Mouse (Mus musculus): Measurements from ENCODE around the gene Orai2. TPM values are rescaled to one million over a fixed set of nuclear protein-coding genes. Genes with fewer than 3 reads are reported as not detected.
A peak's percentile ranks its signal among the peaks of the same experiment; 100 is the strongest.
"Not testable (repeated sequence)": the region's sequence is repeated elsewhere in the genome, so short reads cannot be mapped to it uniquely, and the experiment has no call there.

Gene Orai2
- polyA plus RNA-seq, 1 experiment from 2014 or later: 6.2 TPM

DNA sequence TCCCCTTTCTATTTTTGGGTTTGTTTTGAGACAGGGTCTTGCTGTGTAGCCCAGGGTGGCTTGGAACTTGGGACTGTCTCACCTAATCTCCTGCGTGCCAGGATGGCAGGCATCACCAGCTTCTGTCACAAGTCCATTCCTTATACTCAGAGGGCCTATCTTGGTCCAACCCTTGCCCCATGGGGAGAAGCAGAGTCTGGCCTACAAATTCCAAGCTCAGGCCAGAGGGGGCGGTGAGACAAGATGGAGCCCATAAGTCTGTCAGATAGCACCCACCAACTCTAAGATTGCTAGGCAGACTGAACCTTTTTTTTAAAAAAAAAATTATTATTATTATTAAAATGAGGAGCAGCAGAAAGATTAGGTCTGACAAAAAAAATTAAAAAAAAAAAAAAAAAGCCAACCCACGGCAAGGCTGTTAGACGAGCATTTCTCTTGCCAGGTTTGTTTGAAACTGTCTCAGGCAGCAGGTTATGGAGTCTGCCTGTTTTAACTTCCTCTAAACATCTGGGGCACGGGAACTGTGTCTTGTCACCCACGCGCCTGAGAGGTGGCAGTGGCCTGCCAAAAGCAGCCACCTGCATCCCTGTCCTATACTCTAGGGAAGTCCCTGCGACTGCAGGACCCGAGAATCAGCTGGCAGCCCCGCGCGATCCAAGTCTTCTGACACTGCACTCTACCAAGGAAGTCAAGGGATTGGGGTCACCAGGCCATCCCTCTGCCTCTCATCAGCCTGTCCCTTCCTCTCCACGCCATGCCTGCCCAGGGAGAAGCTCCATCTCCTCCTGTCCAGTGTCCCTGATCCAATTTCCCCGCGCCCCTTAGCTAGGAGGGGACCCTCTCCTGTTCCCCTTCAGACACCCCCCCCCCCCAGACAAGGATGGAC lies 644 bp downstream of the Orai2 start:
- Histone ChIP-seq H3K36me3 (ENCODE audit: insufficient read depth, low read length) (no peaks in the 10 kb centered on the region), H3K27me3 (ENCODE audit: insufficient read depth, low read length) (no peaks in the 10 kb centered on the region), H3K4me2 (ENCODE audit: low read length) (peak overlapping the region; percentile 94), H3K9me3 (replicated peaks; ENCODE audit: low read length) (no peaks in the 10 kb centered on the region), H3K4me1 (replicated peaks; ENCODE audit: insufficient read depth, low read length) (peaks cover 4% of the 10 kb centered on the region; the same call in 1 of the 2 replicates), H3K9ac (ENCODE audit: low read depth, low read length) (peak overlapping the region; percentile 57), H3K27ac (no peak overlapping the region), H3K4me3 (replicated peaks; ENCODE audit: low read depth, low read length) (peak overlapping the region; percentile 50)
- TF ChIP-seq CTCF (IDR thresholded peaks at IDR 0.05; ENCODE audit: low read depth): no peak
- WGBS: 13% methylated on average over 15 of the region's 15 CpGs
- ATAC-seq (replicated peaks; ENCODE audit: low FRiP score, low read depth): no peak; the same call in none of the 2 replicates
- DNase-seq (ENCODE audit: low spot score): peak; percentile 51

DNA sequence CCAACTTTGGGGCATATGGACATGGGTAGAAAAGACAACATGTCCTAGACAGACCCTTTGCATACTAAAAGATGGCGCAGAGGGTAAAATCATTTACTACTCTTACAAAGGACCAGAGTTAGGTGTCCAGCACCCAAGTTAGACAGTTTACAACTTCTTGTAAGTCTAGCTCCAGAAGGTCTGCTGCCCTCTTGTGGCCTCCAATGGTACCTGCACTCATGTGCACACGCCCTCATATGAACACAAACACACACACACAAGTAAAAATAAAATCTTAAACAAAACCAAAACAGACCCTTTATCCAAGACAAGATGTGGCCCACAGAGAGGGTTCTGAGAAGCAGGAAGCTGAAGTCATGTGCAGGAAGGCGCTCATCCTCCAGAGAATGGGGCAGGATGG lies 2.4 kb downstream of the Orai2 start:
- H3K36me3 ChIP-seq (ENCODE audit: insufficient read depth, low read length): no peaks in the 10 kb centered on the region
- WGBS: 95% methylated on average over 3 of the region's 3 CpGs
- H3K4me2 ChIP-seq (ENCODE audit: low read length): no peak overlapping the region
- no peaks in the 10 kb centered on the region for H3K9me3 ChIP-seq (replicated peaks; ENCODE audit: low read length)
- peaks cover 4% of the 10 kb centered on the region; the same call in 1 of the 2 replicates for H3K4me1 ChIP-seq (replicated peaks; ENCODE audit: insufficient read depth, low read length)
- H3K27ac ChIP-seq: no peak overlapping the region
- no peak for DNase-seq (ENCODE audit: low spot score)
- TF ChIP-seq CTCF (IDR thresholded peaks at IDR 0.05; ENCODE audit: low read depth): peak; percentile 25; the same call in 1 of the 2 replicates
- ATAC-seq (replicated peaks; ENCODE audit: low FRiP score, low read depth): no peak
- H3K27me3 ChIP-seq (ENCODE audit: insufficient read depth, low read length): no peaks in the 10 kb centered on the region
- no peak overlapping the region for H3K9ac ChIP-seq (ENCODE audit: low read depth, low read length)
- no peak overlapping the region for H3K4me3 ChIP-seq (replicated peaks; ENCODE audit: low read depth, low read length)

DNA sequence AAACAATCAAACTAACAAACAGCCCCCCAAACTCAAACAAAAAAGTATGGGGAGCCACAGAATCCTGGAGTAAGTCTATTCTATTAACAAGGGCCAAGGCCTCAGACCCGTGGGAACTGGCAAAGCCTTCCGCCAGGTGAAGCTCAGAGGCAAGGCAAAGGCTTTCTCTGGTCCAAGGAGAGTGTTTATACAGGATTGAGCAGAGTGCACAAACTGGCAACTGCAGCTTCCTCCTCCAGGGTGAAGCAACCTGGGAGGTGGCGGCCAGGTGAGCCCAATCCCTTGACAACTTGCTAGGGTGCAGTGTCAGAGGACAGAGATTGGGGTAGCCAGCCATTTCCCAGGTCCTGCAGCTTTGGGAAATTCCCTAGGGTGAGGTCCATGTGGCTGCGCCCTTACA lies 3.2 kb downstream of the Orai2 start:
- no peaks in the 10 kb centered on the region for H3K36me3 ChIP-seq (ENCODE audit: insufficient read depth, low read length)
- 95% methylated on average over 4 of the region's 4 CpGs for WGBS
- peaks cover 4% of the 10 kb centered on the region; the same call in 1 of the 2 replicates for H3K4me1 ChIP-seq (replicated peaks; ENCODE audit: insufficient read depth, low read length)
- H3K27ac ChIP-seq: no peak overlapping the region
- no peak overlapping the region for H3K4me3 ChIP-seq (replicated peaks; ENCODE audit: low read depth, low read length)
- no peaks in the 10 kb centered on the region for H3K27me3 ChIP-seq (ENCODE audit: insufficient read depth, low read length)
- DNase-seq (ENCODE audit: low spot score) (no peak), ATAC-seq (replicated peaks; ENCODE audit: low FRiP score, low read depth) (no peak)
- no peak for TF ChIP-seq CTCF (IDR thresholded peaks at IDR 0.05; ENCODE audit: low read depth)
- no peak overlapping the region for H3K4me2 ChIP-seq (ENCODE audit: low read length)
- no peak overlapping the region for H3K9ac ChIP-seq (ENCODE audit: low read depth, low read length)
- no peaks in the 10 kb centered on the region for H3K9me3 ChIP-seq (replicated peaks; ENCODE audit: low read length)

DNA sequence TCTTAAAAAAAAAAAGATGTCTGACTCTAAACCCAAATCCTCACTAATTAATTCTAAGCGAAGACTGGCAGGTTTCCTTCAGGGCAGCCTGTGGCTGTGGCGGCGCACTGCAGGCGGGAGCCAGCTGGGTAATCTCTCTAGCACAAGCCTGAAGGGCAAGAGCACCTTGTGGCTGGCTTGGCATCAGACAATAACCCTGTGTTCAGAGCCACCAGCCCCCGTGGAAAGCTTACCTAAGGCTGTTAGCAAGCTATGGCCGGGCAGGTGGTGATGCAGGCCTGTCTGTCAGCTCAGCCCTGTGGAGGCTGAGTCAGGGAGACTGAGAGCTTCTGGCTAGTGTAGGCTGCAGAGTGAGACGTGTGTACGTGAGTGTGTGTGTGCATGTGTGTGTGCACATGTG lies 5.3 kb downstream of the Orai2 start:
- 77% methylated on average over 8 of the region's 8 CpGs for WGBS

DNA sequence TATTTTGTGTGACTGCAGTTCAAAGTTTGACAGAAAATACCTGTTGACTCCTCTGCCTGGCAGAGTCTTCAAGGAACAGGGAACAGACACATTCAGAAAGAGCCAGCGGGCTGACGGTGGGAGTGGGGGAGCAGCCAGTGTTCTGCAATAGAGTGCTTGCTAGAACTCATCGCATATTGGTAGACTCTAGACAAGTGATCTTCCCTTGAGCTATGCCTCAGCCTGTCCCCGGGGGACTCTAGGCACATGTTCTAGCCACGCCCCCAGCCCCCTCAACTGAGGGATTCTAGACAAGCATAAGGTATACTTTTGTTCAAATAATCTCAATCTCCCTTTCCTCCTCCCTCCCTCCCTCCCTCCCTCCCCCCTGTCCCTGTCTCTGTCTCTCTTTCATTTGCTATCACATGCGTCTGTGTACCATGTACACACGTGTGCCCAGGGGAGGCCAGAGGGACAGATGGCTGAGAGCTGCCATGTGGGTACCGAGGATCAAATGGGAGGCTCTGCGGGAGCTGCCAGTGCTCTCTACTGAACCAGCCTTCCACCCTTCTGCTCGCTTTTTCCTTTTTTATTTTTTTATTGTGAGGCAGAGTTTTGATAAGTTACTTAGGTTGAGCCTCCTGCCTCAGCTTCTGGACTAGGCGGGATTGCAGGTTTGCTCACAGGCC lies 6.6 kb downstream of the Orai2 start:
- no peaks in the 10 kb centered on the region for H3K36me3 ChIP-seq (ENCODE audit: insufficient read depth, low read length)
- WGBS: 90% methylated on average over 11 of the region's 11 CpGs
- no peaks in the 10 kb centered on the region for H3K4me1 ChIP-seq (replicated peaks; ENCODE audit: insufficient read depth, low read length)
- ATAC-seq (replicated peaks; ENCODE audit: low FRiP score, low read depth) (no peak), DNase-seq (ENCODE audit: low spot score) (no peak)
- H3K4me2 ChIP-seq (ENCODE audit: low read length): no peak overlapping the region
- no peak for TF ChIP-seq CTCF (IDR thresholded peaks at IDR 0.05; ENCODE audit: low read depth)
- no peaks in the 10 kb centered on the region for H3K9me3 ChIP-seq (replicated peaks; ENCODE audit: low read length)
- H3K4me3 ChIP-seq (replicated peaks; ENCODE audit: low read depth, low read length): no peak overlapping the region
- no peak overlapping the region for H3K27ac ChIP-seq
- no peak overlapping the region for H3K9ac ChIP-seq (ENCODE audit: low read depth, low read length)
- H3K27me3 ChIP-seq (ENCODE audit: insufficient read depth, low read length): no peaks in the 10 kb centered on the region

More for the DNA sequence above, 5.3 kb downstream of the Orai2 start:
- H3K36me3 ChIP-seq (ENCODE audit: insufficient read depth, low read length): no peaks in the 10 kb centered on the region
- H3K27ac ChIP-seq: no peak overlapping the region
- no peak for TF ChIP-seq CTCF (IDR thresholded peaks at IDR 0.05; ENCODE audit: low read depth)
- H3K4me3 ChIP-seq (replicated peaks; ENCODE audit: low read depth, low read length): no peak overlapping the region
- H3K9me3 ChIP-seq (replicated peaks; ENCODE audit: low read length): no peaks in the 10 kb centered on the region
- 0 out of 2 replicates have a peak, but pooled peaks cover 4% of the 10 kb centered on the region for H3K4me1 ChIP-seq (replicated peaks; ENCODE audit: insufficient read depth, low read length)
- no peak for ATAC-seq (replicated peaks; ENCODE audit: low FRiP score, low read depth)
- H3K4me2 ChIP-seq (ENCODE audit: low read length): no peak overlapping the region
- no peak overlapping the region for H3K9ac ChIP-seq (ENCODE audit: low read depth, low read length)
- no peak for DNase-seq (ENCODE audit: low spot score)
- no peaks in the 10 kb centered on the region for H3K27me3 ChIP-seq (ENCODE audit: insufficient read depth, low read length)

DNA sequence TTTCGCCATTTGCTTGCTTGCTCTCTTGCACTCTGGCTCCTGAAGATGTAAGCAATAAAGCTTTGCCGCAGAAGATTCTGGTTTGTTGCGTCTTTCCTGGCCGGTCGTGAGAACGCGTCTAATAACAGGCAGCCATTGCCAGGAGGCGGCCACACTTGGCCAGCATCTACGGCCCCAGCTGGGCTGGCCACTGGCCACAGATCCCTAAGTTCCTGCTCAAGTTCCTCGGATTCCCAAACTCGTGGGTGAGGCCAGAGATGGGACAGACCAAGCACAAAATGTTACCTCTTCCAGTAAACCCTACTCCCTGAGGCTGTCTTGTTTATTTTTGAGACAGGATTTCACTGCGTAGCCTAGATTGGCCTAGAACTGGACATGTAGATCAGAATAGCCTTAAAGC lies 10.4 kb downstream of the Orai2 start:
- not testable (repeated sequence) for DNase-seq (ENCODE audit: low spot score); H3K27ac ChIP-seq; H3K36me3 ChIP-seq (ENCODE audit: insufficient read depth, low read length); H3K27me3 ChIP-seq (ENCODE audit: insufficient read depth, low read length); ATAC-seq (replicated peaks; ENCODE audit: low FRiP score, low read depth); H3K4me1 ChIP-seq (replicated peaks; ENCODE audit: insufficient read depth, low read length); H3K4me2 ChIP-seq (ENCODE audit: low read length); H3K9me3 ChIP-seq (replicated peaks; ENCODE audit: low read length); H3K4me3 ChIP-seq (replicated peaks; ENCODE audit: low read depth, low read length); H3K9ac ChIP-seq (ENCODE audit: low read depth, low read length)
- WGBS: 81% methylated on average over 11 of the region's 12 CpGs
